Mouse (Mus musculus) ES-E14 (cell line): ENCODE data around the gene Vwa2. TPM values are rescaled to one million over a fixed set of nuclear protein-coding genes. Genes with fewer than 3 reads are reported as not detected.

Experiments used
- DNase-seq: peaks from one replicate; pipeline ENCODE4 v3.0.0-alpha.2; 2013; ENCODE audit warnings: low read depth, low spot score
- H3K27ac ChIP-seq: 2 replicates; pipeline ENCODE4 v1.5.1; 2012; ENCODE audit warnings: low read depth, mild to moderate bottlenecking, low read length, moderate library complexity, mixed read lengths; ENCODE audit not compliant: poor library complexity, insufficient read depth, severe bottlenecking
- H3K36me3 ChIP-seq: 2 replicates; pipeline ENCODE4 v1.6.1; 2012; ENCODE audit warnings: mild to moderate bottlenecking, low read length, moderate library complexity, mixed read lengths; ENCODE audit not compliant: control insufficient read depth, poor library complexity, insufficient read depth, severe bottlenecking
- H3K4me1 ChIP-seq, 2 experiments: fragments of 150-350 bp in 1 of 2; sonication (generic) in 1 of 2; 2 replicates each; pipeline ENCODE4 v1.6.1; 2012; ENCODE audit warnings: low read length in 2 of 2, mild to moderate bottlenecking in 1 of 2, mixed read lengths in 1 of 2; ENCODE audit not compliant: control insufficient read depth in 2 of 2, insufficient read depth in 2 of 2, poor library complexity in 1 of 2
- H3K4me3 ChIP-seq, 2 experiments: fragments of 150-350 bp in 1 of 2; sonication (generic) in 1 of 2; 2 replicates each; pipeline ENCODE4 v1.5.1; 2012; ENCODE audit warnings: low read length in 2 of 2, low read depth in 1 of 2, mild to moderate bottlenecking in 1 of 2, mixed read lengths in 1 of 2; ENCODE audit not compliant: insufficient read depth in 1 of 2, poor library complexity in 1 of 2, severe bottlenecking in 1 of 2
- H3K9ac ChIP-seq: 2 replicates; pipeline ENCODE4 v1.6.1; 2012; ENCODE audit warnings: low read depth, mild to moderate bottlenecking, low read length, mixed read lengths; ENCODE audit not compliant: poor library complexity, insufficient read depth, severe bottlenecking
- H3K9me3 ChIP-seq: fragments of 150-350 bp; sonication (generic); 2 replicates; pipeline ENCODE4 v1.6.1; 2012; ENCODE audit warnings: low read depth, mild to moderate bottlenecking, low read length; ENCODE audit not compliant: control insufficient read depth, insufficient read depth
- CHD2 ChIP-seq: IDR thresholded peaks from 2 replicates; pipeline ENCODE4 v1.6.1; 2014; ENCODE audit warnings: mild to moderate bottlenecking, low read depth, low read length, inconsistent platforms
- HCFC1 ChIP-seq: IDR thresholded peaks from 2 replicates; pipeline ENCODE4 v1.6.1; 2012; ENCODE audit warnings: low read length, inconsistent platforms, borderline replicate concordance; ENCODE audit not compliant: insufficient read depth
- MAFK ChIP-seq: IDR thresholded peaks from 2 replicates; pipeline ENCODE4 v1.6.1; 2014; ENCODE audit warnings: mild to moderate bottlenecking, low read depth, low read length, inconsistent platforms; ENCODE audit not compliant: insufficient read depth
- ZC3H11A ChIP-seq: IDR thresholded peaks from 2 replicates; pipeline ENCODE4 v1.6.1; 2012; ENCODE audit warnings: low read depth, mild to moderate bottlenecking, inconsistent platforms, low read length, borderline replicate concordance
- ZNF384 ChIP-seq: IDR thresholded peaks from 2 replicates; pipeline ENCODE4 v1.6.1; 2012; ENCODE audit warnings: low read depth, low read length, inconsistent platforms
- in situ Hi-C, 2 experiments: fragments of 600-800 bp; cut with MboI; formaldehyde crosslinking; loops; one replicate each; pipeline ENCODE4 v1.15.1; 2025; ENCODE audit warnings: low sequenced_read_pairs in 2 of 2, inconsistent platforms in 1 of 2; ENCODE audit not compliant: unreplicated experiment in 2 of 2
- total RNA-seq: library from RNA; depleted of rRNA; stranded (reverse); fragments of 300-350 nt; gene quantifications from 2 replicates; pipeline ENCODE4 v1.2.3, GENCODE M21; 2012

Vwa2 gene
- total RNA-seq, 1 experiment, result 3.0 TPM

DNA sequence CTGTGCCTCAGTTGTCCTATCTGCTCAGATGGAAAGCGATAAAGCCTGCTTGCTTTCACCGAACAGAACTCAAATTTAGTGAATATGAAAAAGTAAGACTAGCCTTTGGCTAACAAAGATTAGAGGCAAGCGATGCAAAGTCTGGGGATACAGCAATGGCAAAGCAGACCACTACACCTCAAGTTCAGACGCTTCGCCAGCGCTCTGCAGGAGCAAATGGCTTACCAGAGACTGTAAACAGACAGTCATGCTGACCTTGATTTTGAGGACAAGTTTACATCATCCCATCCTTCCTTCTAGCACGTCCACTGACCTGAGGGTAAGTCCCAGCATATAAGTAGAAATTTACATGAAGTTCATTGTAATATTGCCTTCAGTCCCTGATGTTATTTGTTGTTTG is 72.2 kb downstream of the Vwa2 start:
- no peak for TF ChIP-seq MAFK
- no peak for TF ChIP-seq CHD2
- TF ChIP-seq ZNF384, result no peak
- no peak for TF ChIP-seq HCFC1
- no peak for TF ChIP-seq ZC3H11A
- H3K9me3 ChIP-seq, result no peaks in the 10 kb centered on the region
- H3K27ac ChIP-seq, result no peak overlapping the region
- H3K4me3 ChIP-seq, result no peak overlapping the region
- DNase-seq, result no peak
- no peaks in the 10 kb centered on the region for H3K36me3 ChIP-seq
- H3K4me1 ChIP-seq, result peaks cover 2 to 6% of the 10 kb centered on the region in 2 experiments; a peak in 1 of 4 replicates
- in situ Hi-C loops, result no loop called here
- no peak overlapping the region for H3K9ac ChIP-seq

GRCm38 (mm10) chr19:56946727-56947126 is 72.7 kb downstream of the Vwa2 start:
- TF ChIP-seq ZNF384, result no peak
- TF ChIP-seq HCFC1, result no peak
- no peak for TF ChIP-seq ZC3H11A
- no peak for TF ChIP-seq CHD2
- TF ChIP-seq MAFK, result no peak
- in situ Hi-C loops, result no loop called here
- Histone ChIP-seq H3K9ac (no peak overlapping the region), H3K4me3 (no peak overlapping the region), H3K36me3 (no peaks in the 10 kb centered on the region), H3K9me3 (no peaks in the 10 kb centered on the region), H3K4me1 (peaks cover 2 to 6% of the 10 kb centered on the region in 2 experiments; a peak in 1 of 4 replicates), H3K27ac (no peak overlapping the region)
- no peak for DNase-seq

DNA sequence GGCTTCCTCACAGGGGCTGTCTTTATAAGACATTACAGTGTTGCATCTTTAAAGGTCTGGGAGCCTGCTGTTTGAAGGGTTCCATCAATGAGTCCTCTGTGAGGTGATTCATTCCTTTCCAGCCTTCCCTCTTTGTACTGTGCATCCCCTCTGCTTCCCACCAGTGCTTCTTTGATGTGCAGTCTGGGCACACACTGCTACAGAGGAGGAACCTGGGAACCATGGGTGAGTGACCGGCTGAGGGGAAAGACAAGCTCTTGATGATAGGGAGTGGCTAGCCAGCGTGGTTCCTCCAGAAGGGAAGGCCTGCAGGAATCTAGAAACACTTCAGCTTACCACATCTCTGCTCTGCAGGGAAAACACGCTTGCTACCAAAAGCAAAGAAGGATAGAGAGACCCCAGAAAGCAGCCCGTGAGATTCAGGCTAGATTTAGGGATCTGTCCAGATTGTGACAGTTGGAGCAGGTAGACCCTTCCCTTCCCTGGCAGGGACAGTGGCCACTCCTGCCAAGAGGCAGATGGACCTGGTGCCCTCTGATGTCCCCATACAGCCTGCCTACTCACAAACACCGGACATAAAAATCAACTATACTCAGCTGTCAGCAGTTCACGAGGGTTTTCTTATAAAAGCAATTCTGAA is 74.0 kb downstream of the Vwa2 start:
- in situ Hi-C loops, result no loop called here
- DNase-seq, result no peak
- Histone ChIP-seq H3K9ac (no peak overlapping the region), H3K27ac (no peak overlapping the region), H3K36me3 (no peaks in the 10 kb centered on the region), H3K4me3 (no peak overlapping the region), H3K9me3 (no peaks in the 10 kb centered on the region), H3K4me1 (peaks cover 2 to 6% of the 10 kb centered on the region in 2 experiments; a peak in 1 of 4 replicates)
- TF ChIP-seq HCFC1 (no peak), CHD2 (no peak), ZNF384 (no peak), ZC3H11A (no peak), MAFK (no peak)

DNA sequence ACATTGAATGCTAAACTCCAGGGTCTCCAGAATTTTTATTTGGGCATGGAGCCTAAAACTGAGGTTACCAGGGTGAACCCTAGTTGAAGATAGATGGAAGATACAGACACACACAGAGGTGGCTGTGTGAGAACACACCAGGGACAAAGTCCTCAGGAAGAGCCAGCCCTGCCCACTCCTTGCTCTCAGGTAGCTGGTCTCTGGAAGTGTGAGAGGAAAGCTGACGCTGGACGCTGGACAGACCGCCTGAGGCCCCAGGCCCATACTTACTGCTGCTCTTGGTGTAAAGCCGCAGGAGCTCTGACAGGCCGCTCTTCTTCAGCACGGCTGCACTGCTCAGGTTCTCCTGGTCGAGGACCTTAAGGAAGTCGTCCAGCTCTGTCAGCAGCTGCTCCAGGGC is 75.8 kb downstream of the Vwa2 start:
- Histone ChIP-seq H3K9ac (no peak overlapping the region), H3K36me3 (no peaks in the 10 kb centered on the region), H3K9me3 (no peaks in the 10 kb centered on the region), H3K27ac (no peak overlapping the region), H3K4me3 (no peak overlapping the region), H3K4me1 (peaks cover 0 to 2% of the 10 kb centered on the region in 2 experiments; a peak in 1 of 4 replicates)
- TF ChIP-seq HCFC1 (no peak), MAFK (no peak), CHD2 (no peak), ZNF384 (no peak), ZC3H11A (no peak)
- DNase-seq, result no peak
- in situ Hi-C loops, result no loop called here
